Mouse (Mus musculus) hindbrain, embryonic 15.5 days (tissue): ENCODE results near the gene Pinlyp. TPM values are rescaled to one million over a fixed set of nuclear protein-coding genes. Genes with fewer than 3 reads are reported as not detected.

Experiments used
- ATAC-seq: fragments of 200-750 bp; cut with Nextera tagmentation; 2 replicates; pipeline ENCODE4 v1.8.0; 2017; ENCODE audit warnings: low read depth, moderate number of reproducible peaks, moderate TSS enrichment; ENCODE audit not compliant: low FRiP score
- H3K27ac ChIP-seq: fragments of 300-500 bp; sonication (generic); replicated peaks from 2 replicates; pipeline ENCODE4 v1.5.1; 2015; ENCODE audit warnings: mild to moderate bottlenecking, inconsistent platforms
- H3K27me3 ChIP-seq: fragments of 300-500 bp; sonication (generic); 2 replicates; pipeline ENCODE4 v1.6.1; 2015; ENCODE audit warnings: control low read depth, inconsistent platforms
- H3K36me3 ChIP-seq: fragments of 300-500 bp; sonication (generic); 2 replicates; pipeline ENCODE4 v1.6.1; 2015; ENCODE audit warnings: control low read depth, inconsistent platforms
- H3K4me1 ChIP-seq: fragments of 300-500 bp; sonication (generic); replicated peaks from 2 replicates; pipeline ENCODE4 v1.6.1; 2015; ENCODE audit warnings: control low read depth, inconsistent platforms
- H3K4me2 ChIP-seq: fragments of 300-500 bp; sonication (generic); 2 replicates; pipeline ENCODE4 v1.6.1; 2015; ENCODE audit warnings: moderate library complexity, mild to moderate bottlenecking, inconsistent platforms
- H3K4me3 ChIP-seq: fragments of 300-500 bp; sonication (generic); 2 replicates; pipeline ENCODE4 v1.5.1; 2015; ENCODE audit warnings: mild to moderate bottlenecking, inconsistent platforms
- H3K9ac ChIP-seq: fragments of 300-500 bp; sonication (generic); 2 replicates; pipeline ENCODE4 v1.6.1; 2015; ENCODE audit warnings: inconsistent platforms
- H3K9me3 ChIP-seq: fragments of 300-500 bp; sonication (generic); 2 replicates; pipeline ENCODE4 v1.6.1; 2016; ENCODE audit warnings: control low read depth, inconsistent platforms
- WGBS: fragments of 180-500 bp; shearing (Covaris S2); methylation state at CpG from one replicate; pipeline ENCODE4 v1.1.7; 2015; 5-methylcytosine and 5-hydroxymethylcytosine counted together
- polyA plus RNA-seq: library from polyadenylated mRNA; unstranded; fragments of >200 nt; fragmentation: Nextera tagmentation; extraction: Ambion mirVana; gene quantifications from 2 replicates; pipeline ENCODE4 v1.2.1, GENCODE M21; 2015

The Pinlyp gene
- polyA plus RNA-seq, 1 experiment from 2014 or later: 0.25 TPM

GRCm38 (mm10) chr7:24500929-24501328 is 45.0 kb downstream of the Pinlyp start:
- no peak overlapping the region for H3K4me3 ChIP-seq
- peaks cover 27% of the 10 kb centered on the region for H3K4me1 ChIP-seq
- H3K9me3 ChIP-seq: no peaks in the 10 kb centered on the region
- H3K27me3 ChIP-seq: no peaks in the 10 kb centered on the region
- H3K4me2 ChIP-seq: no peak overlapping the region
- H3K9ac ChIP-seq: no peak overlapping the region
- H3K36me3 ChIP-seq: peaks cover 25% of the 10 kb centered on the region
- 35% methylated on average over 7 of the region's 7 CpGs for WGBS
- H3K27ac ChIP-seq: no peak overlapping the region
- ATAC-seq: no peak

GRCm38 (mm10) chr7:24499856-24500577 is 45.9 kb downstream of the Pinlyp start:
- peak overlapping the region; percentile 27 for H3K4me2 ChIP-seq
- no peaks in the 10 kb centered on the region for H3K27me3 ChIP-seq
- 17% methylated on average over 43 of the region's 43 CpGs for WGBS
- H3K27ac ChIP-seq: no peak overlapping the region
- no peaks in the 10 kb centered on the region for H3K9me3 ChIP-seq
- no peak overlapping the region for H3K4me3 ChIP-seq
- H3K9ac ChIP-seq: no peak overlapping the region
- peak; percentile 43; the same call in 1 of the 2 replicates for ATAC-seq
- peaks cover 25% of the 10 kb centered on the region for H3K36me3 ChIP-seq
- H3K4me1 ChIP-seq: peaks cover 18% of the 10 kb centered on the region

Other genes with a start within 250 kb of the Pinlyp start
- 39.5 and 42.3 TPM in 2 replicates for gene Zfp61, start 244.9 kb downstream of the Pinlyp start, polyA plus RNA-seq
- 19.5 and 20.3 TPM in 2 replicates for gene Zfp94, start 229.5 kb downstream of the Pinlyp start, polyA plus RNA-seq
- gene Tescl, start 212.2 kb downstream of the Pinlyp start, polyA plus RNA-seq: 0.23 and 0.38 TPM in 2 replicates
- not detected in 2 replicates for gene Lypd5, start 196.9 kb downstream of the Pinlyp start, polyA plus RNA-seq
- 2.3 and 2.9 TPM in 2 replicates for gene Kcnn4, start 175.9 kb downstream of the Pinlyp start, polyA plus RNA-seq
- gene Smg9, start 146.5 kb downstream of the Pinlyp start, polyA plus RNA-seq: 32.8 and 42.5 TPM in 2 replicates
- gene Irgc1, start 93.8 kb downstream of the Pinlyp start, polyA plus RNA-seq: not detected in 2 replicates
- gene Plaur, start 83.6 kb downstream of the Pinlyp start, polyA plus RNA-seq: 1.3 and 1.5 TPM in 2 replicates
- 77.9 and 80.4 TPM in 2 replicates for gene Cadm4, start 64.1 kb downstream of the Pinlyp start, polyA plus RNA-seq
- 281 and 307 TPM in 2 replicates for gene Zfp428, start 39.1 kb downstream of the Pinlyp start, polyA plus RNA-seq
- gene AC161166.1, start 33.7 kb downstream of the Pinlyp start, polyA plus RNA-seq: 1.00 and 1.5 TPM in 2 replicates
- 28.5 and 28.7 TPM in 2 replicates for gene Irgq, start 15.4 kb downstream of the Pinlyp start, polyA plus RNA-seq
- gene Xrcc1, start 171 bp upstream of the Pinlyp start, polyA plus RNA-seq: 66.2 and 72.1 TPM in 2 replicates
- gene Ethe1, start 41.4 kb upstream of the Pinlyp start, polyA plus RNA-seq: 27.4 and 27.5 TPM in 2 replicates
- 14.8 and 19.7 TPM in 2 replicates for gene Zfp575, start 41.5 kb upstream of the Pinlyp start, polyA plus RNA-seq
- not detected in 2 replicates for gene Phldb3, start 64.6 kb upstream of the Pinlyp start, polyA plus RNA-seq
- 0.41 and 0.73 TPM in 2 replicates for gene Lypd3, start 90.4 kb upstream of the Pinlyp start, polyA plus RNA-seq
- not detected in 2 replicates for gene Tex101, start 130.6 kb upstream of the Pinlyp start, polyA plus RNA-seq
- gene BC049730, start 163.1 kb upstream of the Pinlyp start, polyA plus RNA-seq: not detected in 2 replicates
- gene Gm4763, start 180.8 kb upstream of the Pinlyp start, polyA plus RNA-seq: not detected in 2 replicates
- 0.26 and 0.49 TPM in 2 replicates for gene Cd177, start 214.2 kb upstream of the Pinlyp start, polyA plus RNA-seq
- gene Ceacam10, start 231.1 kb upstream of the Pinlyp start, polyA plus RNA-seq: 0.21 and 0.48 TPM in 2 replicates